Mouse (Mus musculus) forebrain, embryonic 14.5 days (tissue): ENCODE results near the gene Ttyh1. TPM values are rescaled to one million over a fixed set of nuclear protein-coding genes. Genes with fewer than 3 reads are reported as not detected.
"Not testable (repeated sequence)": the region's sequence is repeated elsewhere in the genome, so short reads cannot be mapped to it uniquely, and the experiment has no call there.

ENCODE experiments used
- ATAC-seq: fragments of 200-750 bp; cut with Nextera tagmentation; 2 replicates; pipeline ENCODE4 v1.8.0; 2017; ENCODE audit warnings: mild to moderate bottlenecking, moderate library complexity
- DNase-seq: peaks from one replicate; pipeline ENCODE4 v3.0.0-alpha.2; 2015; ENCODE audit warnings: low spot score
- H3K27ac ChIP-seq: fragments of 300-500 bp; sonication (generic); 2 replicates; pipeline ENCODE4 v1.5.1; 2014; ENCODE audit warnings: low read depth, mild to moderate bottlenecking, control low read depth, low read length, moderate library complexity
- H3K27me3 ChIP-seq: fragments of 300-500 bp; sonication (generic); replicated peaks from 2 replicates; pipeline ENCODE4 v1.6.1; 2014; ENCODE audit warnings: low read length, control low read depth, mixed read lengths; ENCODE audit not compliant: control insufficient read depth, insufficient read depth
- H3K36me3 ChIP-seq: fragments of 300-500 bp; sonication (generic); 2 replicates; pipeline ENCODE4 v1.6.1; 2014; ENCODE audit warnings: low read length, control low read depth; ENCODE audit not compliant: control insufficient read depth, insufficient read depth
- H3K4me1 ChIP-seq: fragments of 300-500 bp; sonication (generic); 2 replicates; pipeline ENCODE4 v1.6.1; 2014; ENCODE audit warnings: antibody characterized with exemption, low read length, control low read depth; ENCODE audit not compliant: control insufficient read depth, insufficient read depth
- H3K4me2 ChIP-seq: fragments of 300-500 bp; sonication (generic); 2 replicates; pipeline ENCODE4 v1.6.1; 2014; ENCODE audit warnings: mild to moderate bottlenecking, control low read depth, low read length
- H3K4me3 ChIP-seq: fragments of 300-500 bp; sonication (generic); 2 replicates; pipeline ENCODE4 v1.5.1; 2014; ENCODE audit warnings: low read depth, low read length, control low read depth
- H3K9ac ChIP-seq: fragments of 300-500 bp; sonication (generic); 2 replicates; pipeline ENCODE4 v1.6.1; 2014; ENCODE audit warnings: mild to moderate bottlenecking, low read length, control low read depth, moderate library complexity
- H3K9me3 ChIP-seq: fragments of 300-500 bp; sonication (generic); replicated peaks from 2 replicates; pipeline ENCODE4 v1.6.1; 2016; ENCODE audit warnings: low read length, control low read depth, mixed read lengths; ENCODE audit not compliant: control insufficient read depth
- WGBS: fragments of 180-500 bp; shearing (Covaris S2); extraction: QIAGEN DNeasy Blood & Tissue Kit; methylation state at CpG from one replicate; pipeline ENCODE4 v1.1.7; 2014; 5-methylcytosine and 5-hydroxymethylcytosine counted together
- polyA plus RNA-seq: library from polyadenylated mRNA; unstranded; fragments of >200 nt; fragmentation: Nextera tagmentation; extraction: Ambion mirVana; gene quantifications from 2 replicates; pipeline ENCODE4 v1.2.1, GENCODE M21; 2014

The Ttyh1 gene
- polyA plus RNA-seq, 1 experiment from 2014 or later, result 61.6 TPM

GRCm38 (mm10) chr7:4149209-4150054, 30.2 kb downstream of the Ttyh1 start:
- Histone ChIP-seq H3K27me3 (peaks cover 18% of the 10 kb centered on the region), H3K9ac (peak overlapping the region; percentile 84), H3K4me1 (peaks cover 10% of the 10 kb centered on the region; the same call in 1 of the 2 replicates), H3K9me3 (no peaks in the 10 kb centered on the region), H3K36me3 (peaks cover 41% of the 10 kb centered on the region), H3K4me3 (peak overlapping the region; percentile 70), H3K27ac (peak overlapping the region; percentile 82), H3K4me2 (peak overlapping the region; percentile 92)
- under 1% methylated on average over 64 of the region's 64 CpGs for WGBS
- peak; percentile 75 for DNase-seq
- ATAC-seq, result peak; percentile 78

DNA sequence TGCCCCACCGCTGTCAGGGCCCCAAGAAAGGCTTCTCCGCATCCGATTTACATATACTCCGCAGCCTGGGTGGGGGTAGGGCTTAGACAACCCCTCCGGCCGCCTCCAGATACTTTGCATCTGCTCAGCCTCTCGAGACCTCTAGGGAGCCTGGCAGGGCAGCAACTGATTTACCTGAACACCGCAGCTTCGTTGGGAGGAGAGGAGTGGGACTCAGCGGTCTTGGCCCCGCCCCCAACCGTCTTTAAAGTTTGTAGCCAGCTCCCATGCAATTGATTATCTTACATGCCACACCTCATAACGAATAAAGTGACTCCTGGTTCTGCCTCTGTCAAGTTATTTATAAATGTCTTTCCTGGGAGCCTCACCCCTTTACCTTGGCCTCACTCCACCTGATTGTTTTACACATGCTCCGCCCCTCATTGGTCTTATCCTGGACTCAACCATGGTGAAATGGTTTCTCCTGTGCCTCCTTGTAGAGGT, 30.9 kb downstream of the Ttyh1 start, which contains the start of gene Leng9:
TSS of gene Leng9 (minus strand) at position 316 of the 483 bp plus-strand sequence.
- 1% methylated on average over 14 of the region's 14 CpGs for WGBS

GRCm38 (mm10) chr7:4150811-4151221, 31.6 kb downstream of the Ttyh1 start:
- Histone ChIP-seq H3K9me3 (no peaks in the 10 kb centered on the region), H3K4me1 (peaks cover 10% of the 10 kb centered on the region; the same call in 1 of the 2 replicates), H3K4me2 (peak overlapping the region; percentile 92), H3K27me3 (peaks cover 18% of the 10 kb centered on the region), H3K27ac (no peak overlapping the region), H3K36me3 (peaks cover 27% of the 10 kb centered on the region), H3K9ac (peak overlapping the region; percentile 84; the same call in 1 of the 2 replicates), H3K4me3 (peak overlapping the region; percentile 70)
- 4% methylated on average over 14 of the region's 14 CpGs for whole genome bisulfite sequencing
- DNase-seq (peak; percentile 31), ATAC-seq (0 out of 2 replicates have a peak, but pooled peaks have one; percentile 1)

More for the DNA sequence above, 30.9 kb downstream of the Ttyh1 start, which contains the start of gene Leng9:
- Histone ChIP-seq H3K27me3 (peaks cover 18% of the 10 kb centered on the region), H3K4me2 (peak within 1 kb of the TSS; percentile 92), H3K9me3 (no peaks in the 10 kb centered on the region), H3K4me1 (peaks cover 10% of the 10 kb centered on the region; the same call in 1 of the 2 replicates), H3K4me3 (peak within 1 kb of the TSS; percentile 70), H3K9ac (peak within 1 kb of the TSS; percentile 84), H3K27ac (peak within 1 kb of the TSS; percentile 82), H3K36me3 (peaks cover 34% of the 10 kb centered on the region)
- no peak for DNase-seq
- ATAC-seq, result peak; percentile 32

GRCm38 (mm10) chr7:4151241-4151640, 32.0 kb downstream of the Ttyh1 start:
- Histone ChIP-seq H3K9me3 (no peaks in the 10 kb centered on the region), H3K27me3 (peaks cover 18% of the 10 kb centered on the region), H3K4me1 (peaks cover 10% of the 10 kb centered on the region; the same call in 1 of the 2 replicates), H3K9ac (no peak overlapping the region), H3K4me2 (peak overlapping the region; percentile 92), H3K4me3 (peak overlapping the region; percentile 70), H3K27ac (no peak overlapping the region), H3K36me3 (peaks cover 23% of the 10 kb centered on the region)
- ATAC-seq, result no peak
- WGBS, result 12% methylated on average over 21 of the region's 22 CpGs
- no peak for DNase-seq

DNA sequence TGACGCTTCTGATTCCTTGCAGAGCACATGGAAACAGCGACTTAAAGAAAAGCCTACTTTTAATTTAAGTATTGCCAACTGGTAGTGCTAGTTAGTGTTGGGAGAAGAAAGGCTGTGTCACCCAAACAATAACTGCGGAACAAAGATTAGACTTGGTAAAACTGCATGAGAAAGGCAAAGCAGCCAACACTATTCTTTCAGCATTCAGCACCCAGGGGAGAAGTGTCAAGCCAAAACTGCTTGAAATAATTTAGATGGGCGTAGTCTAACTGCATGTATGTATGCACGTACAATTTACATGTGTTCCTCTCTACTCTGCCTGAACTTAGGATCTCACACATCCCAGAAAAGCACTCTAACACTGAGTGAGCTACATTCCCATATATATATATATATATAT, 35.1 kb downstream of the Ttyh1 start:
- ATAC-seq (no peak), DNase-seq (no peak)
- peaks cover 18% of the 10 kb centered on the region for H3K27me3 ChIP-seq
- H3K4me1 ChIP-seq, result 0 out of 2 replicates have a peak, but pooled peaks cover 7% of the 10 kb centered on the region
- no peak overlapping the region for H3K27ac ChIP-seq
- H3K9ac ChIP-seq, result no peak overlapping the region
- 74% methylated on average over 5 of the region's 5 CpGs for WGBS
- no peaks in the 10 kb centered on the region for H3K9me3 ChIP-seq
- no peak overlapping the region for H3K4me2 ChIP-seq
- H3K36me3 ChIP-seq, result no peaks in the 10 kb centered on the region
- no peak overlapping the region for H3K4me3 ChIP-seq

DNA sequence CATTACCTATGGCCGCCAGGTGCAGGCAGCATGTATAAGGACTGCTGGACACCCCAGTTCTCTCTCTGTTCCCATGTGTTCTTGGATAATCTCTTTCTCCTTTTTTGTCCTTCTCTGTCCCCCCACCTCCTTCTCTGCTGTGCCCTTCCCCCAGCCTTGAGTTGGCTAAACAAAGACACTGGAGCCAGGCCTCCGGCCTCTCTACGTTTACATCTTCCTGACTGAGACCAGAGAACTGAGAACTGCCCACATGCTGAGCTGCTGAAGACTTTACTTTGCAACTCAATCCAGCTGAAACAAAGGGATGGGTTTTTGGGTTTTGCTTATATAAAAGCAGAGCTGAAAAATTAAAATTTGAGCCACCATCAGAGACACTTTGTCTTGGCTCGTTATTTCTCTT, 35.8 kb downstream of the Ttyh1 start:
- Histone ChIP-seq H3K4me1 (0 out of 2 replicates have a peak, but pooled peaks cover 7% of the 10 kb centered on the region), H3K9ac (no peak overlapping the region), H3K27ac (no peak overlapping the region), H3K27me3 (peaks cover 18% of the 10 kb centered on the region), H3K4me3 (no peak overlapping the region), H3K36me3 (no peaks in the 10 kb centered on the region), H3K4me2 (no peak overlapping the region), H3K9me3 (no peaks in the 10 kb centered on the region)
- WGBS, result 49% methylated on average over 4 of the region's 4 CpGs
- no peak for ATAC-seq
- DNase-seq, result no peak

GRCm38 (mm10) chr7:4161596-4161995, 42.4 kb downstream of the Ttyh1 start:
- not testable (repeated sequence) for ATAC-seq, H3K9me3 ChIP-seq, DNase-seq, H3K9ac ChIP-seq, H3K4me1 ChIP-seq, H3K36me3 ChIP-seq, H3K27ac ChIP-seq, H3K27me3 ChIP-seq, H3K4me3 ChIP-seq, H3K4me2 ChIP-seq
- 90% methylated on average over 4 of the region's 4 CpGs for WGBS

GRCm38 (mm10) chr7:4163571-4164072, 44.4 kb downstream of the Ttyh1 start:
- ATAC-seq, result 0 out of 2 replicates have a peak, but pooled peaks have one; percentile 40
- Histone ChIP-seq H3K9me3 (no peaks in the 10 kb centered on the region), H3K4me3 (no peak overlapping the region; the same call in 1 of the 2 replicates), H3K9ac (no peak overlapping the region), H3K4me2 (peak overlapping the region; percentile 44), H3K27me3 (no peaks in the 10 kb centered on the region), H3K4me1 (no peaks in the 10 kb centered on the region), H3K27ac (no peak overlapping the region), H3K36me3 (no peaks in the 10 kb centered on the region)
- no peak for DNase-seq
- 5% methylated on average over 11 of the region's 11 CpGs for WGBS
